Mouse (Mus musculus) lung, postnatal 0 days (tissue): ENCODE results near the gene Pcgf3. TPM values are rescaled to one million over a fixed set of nuclear protein-coding genes. Genes with fewer than 3 reads are reported as not detected.

Experiments
- ATAC-seq: fragments of 200-750 bp; cut with Nextera tagmentation; 2 replicates; pipeline ENCODE4 v1.8.0; 2017; ENCODE audit warnings: moderate library complexity
- DNase-seq: peaks from one replicate; pipeline ENCODE4 v3.0.0-alpha.2; 2016; ENCODE audit warnings: low spot score
- H3K27ac ChIP-seq: fragments of 300-500 bp; sonication (generic); 2 replicates; pipeline ENCODE4 v1.5.1; 2014; ENCODE audit warnings: antibody characterized with exemption, mild to moderate bottlenecking, low read length, mixed read lengths
- H3K27me3 ChIP-seq: fragments of 300-500 bp; sonication (generic); replicated peaks from 2 replicates; pipeline ENCODE4 v1.6.1; 2014; ENCODE audit warnings: low read length, mixed read lengths; ENCODE audit not compliant: insufficient read depth
- H3K36me3 ChIP-seq: fragments of 300-500 bp; sonication (generic); 2 replicates; pipeline ENCODE4 v1.6.1; 2014; ENCODE audit warnings: low read length, mixed read lengths; ENCODE audit not compliant: insufficient read depth
- H3K4me1 ChIP-seq: fragments of 300-500 bp; sonication (generic); 2 replicates; pipeline ENCODE4 v1.6.1; 2014; ENCODE audit warnings: antibody characterized with exemption, low read depth, low read length, mixed read lengths; ENCODE audit not compliant: insufficient read depth
- H3K4me2 ChIP-seq: fragments of 300-500 bp; sonication (generic); replicated peaks from 2 replicates; pipeline ENCODE4 v1.6.1; 2014; ENCODE audit warnings: low read depth, mild to moderate bottlenecking, low read length, moderate library complexity, mixed read lengths
- H3K4me3 ChIP-seq: fragments of 300-500 bp; sonication (generic); 2 replicates; pipeline ENCODE4 v1.5.1; 2014; ENCODE audit warnings: low read depth, low read length
- H3K9ac ChIP-seq: fragments of 300-500 bp; sonication (generic); replicated peaks from 2 replicates; pipeline ENCODE4 v1.6.1; 2014; ENCODE audit warnings: low read depth, mild to moderate bottlenecking
- H3K9me3 ChIP-seq: fragments of 300-500 bp; sonication (generic); 2 replicates; pipeline ENCODE4 v1.6.1; 2016; ENCODE audit warnings: low read length, mixed read lengths
- CTCF ChIP-seq: IDR thresholded peaks from 2 replicates; pipeline ENCODE4 v1.5.1; 2016; ENCODE audit warnings: antibody characterized with exemption, mild to moderate bottlenecking
- EP300 ChIP-seq: IDR thresholded peaks from 2 replicates; pipeline ENCODE4 v1.6.1; 2016; ENCODE audit warnings: antibody characterized with exemption, mild to moderate bottlenecking, control low read depth
- WGBS: fragments of 180-500 bp; shearing (Covaris S2); extraction: QIAGEN DNeasy Blood & Tissue Kit; methylation state at CpG from one replicate; pipeline ENCODE4 v1.1.7; 2014; 5-methylcytosine and 5-hydroxymethylcytosine counted together
- polyA plus RNA-seq: library from polyadenylated mRNA; unstranded; fragments of >200 nt; fragmentation: Nextera tagmentation; extraction: Ambion mirVana; gene quantifications from 2 replicates; pipeline ENCODE4 v1.2.1, GENCODE M21; 2015

Pcgf3 gene
- polyA plus RNA-seq, 1 experiment from 2014 or later: 10.3 TPM

DNA sequence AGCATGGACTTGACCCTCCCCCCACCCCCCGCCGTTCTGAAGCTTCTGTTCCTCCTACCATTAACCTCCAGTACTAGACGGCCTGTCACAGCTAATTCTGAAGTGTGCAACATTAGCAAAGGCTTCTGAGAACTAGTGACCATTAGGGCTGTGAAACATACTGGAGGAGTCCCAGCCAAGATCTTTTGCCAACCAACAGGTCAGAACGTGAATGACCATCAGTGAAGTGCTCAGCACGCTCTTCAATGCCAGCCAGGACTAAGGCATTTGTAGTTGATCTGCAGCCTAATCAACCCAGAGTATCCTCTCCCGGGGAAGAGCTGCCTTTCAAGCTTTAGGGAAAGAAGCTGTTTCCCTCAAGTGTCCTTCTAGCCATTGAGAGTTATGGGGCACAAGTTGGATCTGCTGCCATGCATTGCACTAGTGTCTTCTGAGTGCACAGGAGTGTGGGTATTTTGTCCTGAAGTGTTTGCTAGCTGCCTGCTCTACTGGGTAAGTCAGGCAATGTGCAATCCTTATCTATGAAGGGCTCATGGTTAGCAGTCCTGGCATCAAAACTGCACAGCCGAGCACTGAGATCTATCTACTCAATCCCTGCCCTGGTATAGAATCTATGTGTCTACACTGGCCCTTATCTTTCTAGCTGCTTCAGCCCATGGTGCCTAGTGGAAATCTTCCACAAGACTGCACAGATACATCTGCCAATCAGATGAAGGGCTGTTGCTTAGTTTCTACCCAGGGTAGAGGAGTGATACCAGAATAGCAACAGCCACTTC lies 82.7 kb downstream of the Pcgf3 start:
- no peak for ATAC-seq
- Histone ChIP-seq H3K9ac (no peak overlapping the region), H3K27me3 (no peaks in the 10 kb centered on the region), H3K9me3 (no peaks in the 10 kb centered on the region), H3K4me1 (no peaks in the 10 kb centered on the region), H3K36me3 (no peaks in the 10 kb centered on the region), H3K27ac (no peak overlapping the region), H3K4me2 (no peak overlapping the region), H3K4me3 (no peak overlapping the region)
- 53% methylated on average over 7 of the region's 7 CpGs for WGBS
- no peak for TF ChIP-seq EP300
- TF ChIP-seq CTCF: no peak
- no peak for DNase-seq

- Histone ChIP-seq H3K4me2 (no peak overlapping the region), H3K4me3 (no peak overlapping the region), H3K9ac (no peak overlapping the region), H3K9me3 (no peaks in the 10 kb centered on the region), H3K27me3 (peaks cover 10% of the 10 kb centered on the region; the same call in 1 of the 2 replicates), H3K4me1 (no peaks in the 10 kb centered on the region), H3K27ac (no peak overlapping the region), H3K36me3 (no peaks in the 10 kb centered on the region)
- no peak for DNase-seq
- WGBS: 79% methylated on average over 5 of the region's 5 CpGs
- ATAC-seq: no peak
- TF ChIP-seq EP300 (no peak), CTCF (no peak)
Observed at GRCm38 (mm10) chr5:108547636-108548035, 86.6 kb downstream of the Pcgf3 start.

- Histone ChIP-seq H3K27ac (no peak overlapping the region), H3K9ac (no peak overlapping the region), H3K4me3 (no peak overlapping the region), H3K27me3 (peaks cover 10% of the 10 kb centered on the region; the same call in 1 of the 2 replicates), H3K4me2 (no peak overlapping the region), H3K36me3 (no peaks in the 10 kb centered on the region), H3K9me3 (no peaks in the 10 kb centered on the region), H3K4me1 (no peaks in the 10 kb centered on the region)
- WGBS: 18% methylated on average over 7 of the region's 7 CpGs
- ATAC-seq (no peak), DNase-seq (no peak)
- TF ChIP-seq CTCF (no peak), EP300 (no peak)
Observed at GRCm38 (mm10) chr5:108549137-108549488, 88.1 kb downstream of the Pcgf3 start.

GRCm38 (mm10) chr5:108549489-108550206 lies 88.6 kb downstream of the Pcgf3 start, which contains the start of gene Cplx1:
Cplx1 (minus strand) TSS chr5:108550024.
- 2% methylated on average over 54 of the region's 56 CpGs for WGBS
- no peaks in the 10 kb centered on the region for H3K36me3 ChIP-seq
- H3K9me3 ChIP-seq: no peaks in the 10 kb centered on the region
- H3K4me3 ChIP-seq: no peak within 1 kb of the TSS
- no peak within 1 kb of the TSS for H3K27ac ChIP-seq
- H3K27me3 ChIP-seq: peaks cover 10% of the 10 kb centered on the region; the same call in 1 of the 2 replicates
- no peak within 1 kb of the TSS for H3K9ac ChIP-seq
- no peaks in the 10 kb centered on the region for H3K4me1 ChIP-seq
- TF ChIP-seq CTCF: no peak
- no peak for TF ChIP-seq EP300
- ATAC-seq (peak; percentile 57), DNase-seq (peak; percentile 50)
- peak within 1 kb of the TSS; percentile 35; the same call in 1 of the 2 replicates for H3K4me2 ChIP-seq

GRCm38 (mm10) chr5:108550207-108550594 lies 89.2 kb downstream of the Pcgf3 start:
- no peak overlapping the region for H3K9ac ChIP-seq
- H3K4me3 ChIP-seq: no peak overlapping the region
- H3K27ac ChIP-seq: no peak overlapping the region
- H3K27me3 ChIP-seq: peaks cover 10% of the 10 kb centered on the region; the same call in 1 of the 2 replicates
- ATAC-seq (no peak), DNase-seq (no peak)
- no peak for TF ChIP-seq CTCF
- TF ChIP-seq EP300: no peak
- H3K4me1 ChIP-seq: no peaks in the 10 kb centered on the region
- no peaks in the 10 kb centered on the region for H3K9me3 ChIP-seq
- peak overlapping the region; percentile 35; the same call in 1 of the 2 replicates for H3K4me2 ChIP-seq
- H3K36me3 ChIP-seq: no peaks in the 10 kb centered on the region
- WGBS: under 1% methylated on average over 16 of the region's 16 CpGs

DNA sequence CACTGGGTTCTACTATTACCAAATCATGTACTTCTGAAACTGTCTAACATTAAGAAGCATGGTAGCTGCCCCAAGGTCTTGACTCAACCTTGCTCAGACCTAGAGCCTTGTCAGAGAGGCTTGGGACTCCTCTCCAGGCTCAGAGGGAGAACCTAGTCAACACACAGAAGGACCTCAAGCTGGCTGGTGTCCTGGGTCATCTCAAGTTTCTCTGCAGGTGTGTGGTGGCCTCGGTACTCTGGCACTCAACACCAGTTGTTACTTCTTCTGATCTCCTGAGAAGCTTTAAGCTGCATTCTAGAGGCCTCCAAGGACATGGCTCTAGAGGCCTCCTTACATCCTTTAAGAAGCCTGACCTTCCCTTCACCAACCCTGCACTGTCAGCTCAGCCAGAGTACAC lies 93.0 kb downstream of the Pcgf3 start:
- no peak for DNase-seq
- Histone ChIP-seq H3K36me3 (no peaks in the 10 kb centered on the region), H3K4me3 (no peak overlapping the region), H3K27ac (no peak overlapping the region), H3K4me2 (no peak overlapping the region), H3K9ac (no peak overlapping the region), H3K4me1 (no peaks in the 10 kb centered on the region), H3K9me3 (no peaks in the 10 kb centered on the region), H3K27me3 (peaks cover 10% of the 10 kb centered on the region; the same call in 1 of the 2 replicates)
- no peak for ATAC-seq
- TF ChIP-seq EP300: no peak
- TF ChIP-seq CTCF: no peak
- 47% methylated on average over 1 of the region's 1 CpGs for WGBS

Other genes with a start within 250 kb of the Pcgf3 start
- gene Dr1, start 192.3 kb upstream of the Pcgf3 start, polyA plus RNA-seq: 27.7 and 32.5 TPM in 2 replicates
- 4.6 and 6.4 TPM in 2 replicates for gene Pigg, start 148.6 kb upstream of the Pcgf3 start, polyA plus RNA-seq
- 0.06 and 0.07 TPM in 2 replicates for gene Gm42517, start 93.3 kb upstream of the Pcgf3 start, polyA plus RNA-seq
- gene Pde6b, start 72.8 kb upstream of the Pcgf3 start, polyA plus RNA-seq: 0.06 TPM in 1 of 2 replicates, not detected in the other
- 268 and 291 TPM in 2 replicates for gene Atp5k, start 26.8 kb upstream of the Pcgf3 start, polyA plus RNA-seq
- gene Mfsd7a, start 12.3 kb upstream of the Pcgf3 start, polyA plus RNA-seq: 0.54 and 0.55 TPM in 2 replicates
- 0.16 and 0.24 TPM in 2 replicates for gene Cplx1, start 88.8 kb downstream of the Pcgf3 start, polyA plus RNA-seq
- 36.8 and 39.9 TPM in 2 replicates for gene Gak, start 168.5 kb downstream of the Pcgf3 start, polyA plus RNA-seq
- gene Tmem175, start 168.5 kb downstream of the Pcgf3 start, polyA plus RNA-seq: 24.8 and 26.3 TPM in 2 replicates
- gene Idua, start 199.1 kb downstream of the Pcgf3 start, polyA plus RNA-seq: 7.1 and 8.2 TPM in 2 replicates
- gene Dgkq, start 208.4 kb downstream of the Pcgf3 start, polyA plus RNA-seq: 5.9 and 6.3 TPM in 2 replicates
- gene Slc26a1, start 214.3 kb downstream of the Pcgf3 start, polyA plus RNA-seq: 0.10 and 0.19 TPM in 2 replicates
- 15.8 and 17.4 TPM in 2 replicates for gene Fgfrl1, start 231.2 kb downstream of the Pcgf3 start, polyA plus RNA-seq